Mouse (Mus musculus) hindbrain, embryonic 10.5 days (tissue): Measurements from ENCODE around the gene Supt7l. TPM values are rescaled to one million over a fixed set of nuclear protein-coding genes. Genes with fewer than 3 reads are reported as not detected.
"Not testable (repeated sequence)": the region's sequence is repeated elsewhere in the genome, so short reads cannot be mapped to it uniquely, and the experiment has no call there.

Source experiments
- DNase-seq: peaks from one replicate; pipeline ENCODE4 v3.0.0-alpha.2; 2017; ENCODE audit warnings: low spot score
- H3K27ac ChIP-seq: fragments of 300-500 bp; sonication (generic); 2 replicates; pipeline ENCODE4 v1.5.1; 2016; ENCODE audit warnings: mild to moderate bottlenecking, moderate library complexity
- H3K27me3 ChIP-seq: fragments of 300-500 bp; sonication (generic); 2 replicates; pipeline ENCODE4 v1.6.1; 2016; ENCODE audit warnings: mild to moderate bottlenecking; ENCODE audit not compliant: poor library complexity, insufficient read depth, severe bottlenecking
- H3K36me3 ChIP-seq: fragments of 300-500 bp; sonication (generic); 2 replicates; pipeline ENCODE4 v1.6.1; 2016; ENCODE audit warnings: mild to moderate bottlenecking, moderate library complexity
- H3K4me1 ChIP-seq: fragments of 300-500 bp; sonication (generic); replicated peaks from 2 replicates; pipeline ENCODE4 v1.6.1; 2016; ENCODE audit warnings: mild to moderate bottlenecking
- H3K4me3 ChIP-seq: fragments of 300-500 bp; sonication (generic); 2 replicates; pipeline ENCODE4 v1.5.1; 2016; ENCODE audit warnings: mild to moderate bottlenecking, moderate library complexity
- H3K9me3 ChIP-seq: fragments of 300-500 bp; sonication (generic); 2 replicates; pipeline ENCODE4 v1.6.1; 2016; ENCODE audit warnings: mild to moderate bottlenecking, moderate library complexity
- WGBS: fragments of 180-500 bp; shearing (Covaris S2); methylation state at CpG from one replicate; pipeline ENCODE4 v1.1.7; 2016; 5-methylcytosine and 5-hydroxymethylcytosine counted together
- polyA plus RNA-seq: library from polyadenylated mRNA; unstranded; fragments of >200 nt; fragmentation: Nextera tagmentation; extraction: Ambion mirVana; gene quantifications from 2 replicates; pipeline ENCODE4 v1.2.1, GENCODE M21; 2016

Gene Supt7l
- polyA plus RNA-seq, result 26.2 and 26.9 TPM in 2 replicates

DNA sequence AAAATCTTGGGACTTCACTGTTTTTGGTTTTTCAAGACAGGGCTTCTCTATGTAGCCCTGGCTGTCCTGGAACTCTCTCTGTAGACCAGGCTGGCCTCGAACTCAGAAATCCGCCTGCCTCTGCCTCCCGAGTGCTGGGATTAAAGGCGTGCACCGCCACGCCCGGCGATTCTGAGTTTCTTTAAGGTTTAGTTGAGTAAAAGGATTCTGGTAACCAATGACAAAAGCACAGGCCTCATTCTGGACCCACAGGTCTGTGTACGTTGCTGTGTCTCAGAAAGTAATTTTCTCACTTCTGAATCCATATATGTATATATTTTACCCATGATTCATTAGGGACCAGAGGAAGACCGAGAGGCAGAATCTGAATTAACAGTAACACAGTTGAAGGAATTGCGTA, at the start of gene Supt7l:
Supt7l (minus strand) TSS at position 101 of the 400 bp plus-strand sequence.
- not testable (repeated sequence) for H3K27me3 ChIP-seq, H3K9me3 ChIP-seq, DNase-seq
- peak within 1 kb of the TSS; percentile 97 for H3K27ac ChIP-seq
- H3K4me1 ChIP-seq, result peaks cover 24% of the 10 kb centered on the region
- 80% methylated on average over 11 of the region's 11 CpGs for WGBS
- peaks cover 45% of the 10 kb centered on the region for H3K36me3 ChIP-seq
- peak within 1 kb of the TSS; percentile 98 for H3K4me3 ChIP-seq

DNA sequence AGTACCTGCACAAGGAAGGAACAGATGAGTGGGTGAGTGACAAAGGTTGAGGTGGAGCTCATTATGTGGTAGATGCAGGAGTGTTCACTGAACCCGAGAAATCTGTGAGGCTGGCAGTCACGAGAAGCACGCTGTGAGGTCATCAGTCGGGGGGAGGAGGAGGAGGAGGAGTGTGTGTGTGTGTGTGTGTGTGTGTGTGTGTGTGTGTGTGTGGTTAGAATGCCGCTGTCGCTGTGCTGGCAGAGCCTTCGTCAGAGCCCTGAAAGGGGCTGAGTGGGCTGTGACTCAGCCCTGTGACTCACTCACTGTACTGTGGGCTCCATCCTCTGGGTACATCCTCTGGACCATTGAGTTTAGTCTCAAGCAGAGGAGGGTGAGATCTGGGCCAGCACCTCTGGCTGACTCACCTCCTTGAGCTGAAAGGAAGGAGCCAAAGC, 49.0 kb upstream of the Supt7l start:
- DNase-seq, result no peak
- H3K27me3 ChIP-seq, result no peaks in the 10 kb centered on the region
- no peak overlapping the region for H3K4me3 ChIP-seq
- H3K27ac ChIP-seq, result no peak overlapping the region; the same call in 1 of the 2 replicates
- H3K36me3 ChIP-seq, result no peaks in the 10 kb centered on the region
- no peaks in the 10 kb centered on the region for H3K9me3 ChIP-seq
- WGBS, result 84% methylated on average over 5 of the region's 7 CpGs
- peaks cover 4% of the 10 kb centered on the region for H3K4me1 ChIP-seq

DNA sequence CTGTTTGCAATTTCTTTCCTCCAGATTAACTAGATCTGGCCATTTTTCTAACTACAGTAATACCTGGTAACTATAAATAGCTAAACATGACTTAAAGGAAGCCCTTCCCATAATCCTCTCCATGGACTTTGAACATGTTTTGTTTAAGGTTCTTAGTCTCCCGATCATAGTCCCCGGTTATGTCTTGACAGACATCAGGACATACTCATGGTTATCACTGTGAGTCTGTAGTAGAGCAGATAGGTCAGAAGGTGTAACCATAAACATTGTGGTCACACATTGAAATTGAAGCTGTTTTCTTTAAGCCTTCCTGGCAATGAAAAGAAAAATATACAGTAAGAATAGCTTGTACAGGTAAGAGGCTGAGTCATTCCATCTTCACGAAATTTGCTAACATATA, 46.1 kb upstream of the Supt7l start:
- H3K4me1 ChIP-seq, result peaks cover 14% of the 10 kb centered on the region
- no peak overlapping the region for H3K27ac ChIP-seq
- WGBS, result 92% methylated on average over 3 of the region's 3 CpGs
- H3K4me3 ChIP-seq, result no peak overlapping the region
- DNase-seq, result no peak
- no peaks in the 10 kb centered on the region for H3K9me3 ChIP-seq
- H3K27me3 ChIP-seq, result no peaks in the 10 kb centered on the region
- no peaks in the 10 kb centered on the region for H3K36me3 ChIP-seq

DNA sequence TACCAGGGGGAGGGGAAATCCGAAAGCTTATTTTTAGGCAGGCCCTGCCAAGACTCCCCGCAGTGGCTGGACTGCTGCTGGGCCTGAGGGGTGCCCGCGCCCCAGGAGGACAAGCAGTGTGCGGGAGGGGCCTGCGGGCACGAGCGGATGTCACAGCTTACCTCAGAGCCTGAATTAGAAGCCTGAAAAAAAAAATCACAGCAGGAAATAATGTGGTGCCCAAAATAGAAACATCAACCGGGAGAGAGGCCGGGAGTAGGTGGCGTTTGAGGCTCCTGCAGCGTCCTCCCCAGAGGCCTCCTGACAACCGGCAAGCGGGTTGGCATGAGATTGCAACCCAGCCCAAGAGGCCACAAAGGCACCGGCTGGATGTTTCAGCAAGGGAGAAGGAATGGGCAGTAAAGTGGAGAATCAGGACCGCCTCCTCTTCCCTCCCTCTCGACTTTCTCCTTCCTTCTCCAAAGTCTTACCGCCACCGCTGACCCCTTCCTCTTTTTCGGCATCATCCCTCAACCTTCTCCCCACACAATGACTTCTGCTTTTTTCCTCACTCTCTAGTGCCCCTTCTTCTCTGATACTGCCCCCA, 43.5 kb upstream of the Supt7l start:
- no peak overlapping the region for H3K27ac ChIP-seq
- H3K4me3 ChIP-seq, result peak overlapping the region; percentile 18; the same call in 1 of the 2 replicates

DNA sequence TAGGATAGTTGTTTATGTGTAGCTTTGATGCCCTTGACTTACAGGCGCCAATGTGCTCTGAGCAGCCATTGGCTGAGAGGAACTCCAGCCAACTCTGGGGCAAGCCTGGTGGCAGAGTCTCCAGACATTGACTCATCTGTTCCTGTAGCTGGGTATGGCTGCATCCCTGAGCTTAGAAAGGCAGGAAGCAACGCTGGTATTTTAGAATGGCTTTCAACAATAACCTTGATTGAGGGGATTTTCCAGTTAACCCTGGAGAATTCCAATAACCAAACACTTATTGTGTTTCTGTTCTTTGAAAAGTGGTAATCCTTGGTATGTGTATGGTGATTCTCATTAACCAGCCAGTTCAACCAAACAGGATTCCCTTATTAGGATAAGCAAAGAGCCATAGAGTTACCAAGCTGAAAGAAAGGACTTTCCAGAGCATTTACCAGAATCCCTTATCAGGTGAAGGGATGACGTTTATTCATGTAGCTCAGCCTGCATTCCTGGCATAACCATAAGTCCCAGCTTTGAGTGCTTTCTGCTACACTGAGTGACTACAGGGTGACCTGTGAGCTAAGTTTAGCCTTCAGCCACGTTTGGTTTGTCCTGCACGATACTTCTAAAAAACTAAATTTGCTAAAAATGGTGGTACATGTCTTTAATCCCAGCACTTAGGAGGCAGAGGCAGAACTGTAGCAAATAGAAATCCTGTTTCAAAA, 40.5 kb upstream of the Supt7l start:
- Histone ChIP-seq H3K9me3 (no peaks in the 10 kb centered on the region), H3K4me1 (peaks cover 14% of the 10 kb centered on the region), H3K4me3 (no peak overlapping the region), H3K27me3 (no peaks in the 10 kb centered on the region), H3K36me3 (no peaks in the 10 kb centered on the region), H3K27ac (no peak overlapping the region)
- 85% methylated on average over 5 of the region's 5 CpGs for WGBS
- DNase-seq, result no peak

More for the DNA sequence above, 43.5 kb upstream of the Supt7l start:
- Histone ChIP-seq H3K4me1 (peaks cover 14% of the 10 kb centered on the region), H3K36me3 (no peaks in the 10 kb centered on the region), H3K27me3 (no peaks in the 10 kb centered on the region), H3K9me3 (no peaks in the 10 kb centered on the region)
- DNase-seq, result no peak
- 17% methylated on average over 20 of the region's 20 CpGs for WGBS

DNA sequence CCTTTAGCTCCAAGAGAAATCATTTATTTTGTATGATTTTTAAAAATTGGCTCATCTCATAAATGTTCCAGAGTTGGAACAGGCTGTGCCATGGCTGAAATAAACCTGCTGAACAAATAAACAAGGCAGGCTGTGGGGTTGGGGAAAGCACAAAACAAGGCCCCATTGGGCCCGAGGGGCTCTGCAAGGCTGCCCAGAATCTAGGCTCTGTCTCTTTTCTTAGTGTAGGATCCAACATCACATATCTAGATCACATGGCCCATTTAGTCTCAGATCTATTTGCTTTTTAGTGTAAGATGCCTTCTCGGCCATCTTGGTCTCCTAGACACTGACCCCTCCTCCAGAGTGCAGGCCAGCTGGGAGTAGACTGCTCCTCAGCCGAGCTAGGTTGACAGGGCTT, 38.9 kb upstream of the Supt7l start:
- Histone ChIP-seq H3K4me3 (no peak overlapping the region), H3K27me3 (no peaks in the 10 kb centered on the region), H3K9me3 (no peaks in the 10 kb centered on the region), H3K4me1 (peaks cover 9% of the 10 kb centered on the region), H3K36me3 (peaks cover 15% of the 10 kb centered on the region), H3K27ac (no peak overlapping the region)
- no peak for DNase-seq
- WGBS, result 59% methylated on average over 3 of the region's 3 CpGs

DNA sequence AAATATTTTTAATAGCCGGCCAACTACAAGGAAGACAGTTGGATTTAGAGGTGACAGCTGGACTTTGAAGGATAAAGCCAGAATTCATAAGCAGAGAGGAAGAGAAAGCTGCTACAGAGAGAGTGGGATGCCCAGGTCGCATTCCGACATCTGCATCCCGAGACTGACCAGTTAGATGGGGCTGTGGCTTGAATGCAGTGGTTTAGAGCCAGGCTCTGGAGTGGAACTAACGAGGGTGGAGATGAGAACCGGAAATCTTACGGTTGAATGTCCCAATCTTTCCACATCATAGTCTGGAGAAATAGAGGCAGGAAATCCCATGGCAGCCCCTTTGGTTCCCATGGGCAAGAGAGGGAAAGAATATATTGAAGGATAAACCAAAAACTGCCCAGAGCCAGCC, 38.4 kb upstream of the Supt7l start:
- no peak for DNase-seq
- Histone ChIP-seq H3K9me3 (no peaks in the 10 kb centered on the region), H3K4me1 (peaks cover 5% of the 10 kb centered on the region), H3K4me3 (no peak overlapping the region), H3K27ac (no peak overlapping the region), H3K27me3 (no peaks in the 10 kb centered on the region), H3K36me3 (peaks cover 16% of the 10 kb centered on the region)
- 86% methylated on average over 7 of the region's 7 CpGs for WGBS

DNA sequence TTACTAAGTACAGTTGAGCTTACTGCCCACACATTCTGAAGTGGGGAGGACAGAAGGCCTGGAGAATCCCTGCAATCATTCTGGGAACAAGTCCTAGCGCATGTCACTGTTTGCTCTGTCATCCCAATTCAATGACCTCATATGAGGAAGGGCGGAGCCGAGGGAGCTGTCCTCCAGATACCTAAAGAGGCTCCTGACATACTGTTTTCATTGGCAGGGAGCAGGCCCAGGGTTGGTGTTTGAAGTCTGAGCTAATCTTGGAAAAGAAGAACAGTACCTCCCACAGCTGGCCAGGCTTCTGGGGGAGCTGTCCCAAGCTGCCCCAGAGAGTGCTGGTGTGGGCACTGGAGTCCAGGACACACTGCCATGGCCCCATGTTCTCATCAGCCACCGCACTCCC, 37.4 kb upstream of the Supt7l start:
- peaks cover 25% of the 10 kb centered on the region for H3K36me3 ChIP-seq
- no peak overlapping the region for H3K27ac ChIP-seq
- no peaks in the 10 kb centered on the region for H3K9me3 ChIP-seq
- no peak for DNase-seq
- no peaks in the 10 kb centered on the region for H3K4me1 ChIP-seq
- WGBS, result 87% methylated on average over 4 of the region's 4 CpGs
- no peaks in the 10 kb centered on the region for H3K27me3 ChIP-seq
- no peak overlapping the region for H3K4me3 ChIP-seq

DNA sequence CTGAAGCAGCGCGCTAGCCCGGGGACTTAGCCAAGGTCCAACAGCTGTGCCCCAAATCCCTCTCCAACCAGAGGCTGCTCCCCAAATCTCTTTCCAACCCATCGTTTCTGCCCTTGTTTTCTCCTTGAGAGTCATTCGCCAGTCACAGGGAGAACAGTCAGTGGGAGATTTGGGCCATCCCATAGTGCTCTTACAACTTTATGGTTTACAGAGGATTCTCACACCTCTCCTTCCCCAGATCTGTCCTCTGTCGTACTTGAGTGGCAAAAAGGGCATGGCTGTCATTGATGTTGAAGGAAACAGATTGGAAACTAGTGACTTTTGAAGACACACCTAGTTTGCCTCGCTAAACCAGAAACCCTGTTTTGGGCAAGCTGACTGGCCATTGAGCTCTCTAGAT, 36.3 kb upstream of the Supt7l start:
- Histone ChIP-seq H3K27ac (no peak overlapping the region), H3K27me3 (no peaks in the 10 kb centered on the region), H3K9me3 (no peaks in the 10 kb centered on the region), H3K4me3 (no peak overlapping the region), H3K4me1 (no peaks in the 10 kb centered on the region), H3K36me3 (peaks cover 35% of the 10 kb centered on the region)
- no peak for DNase-seq
- 51% methylated on average over 7 of the region's 7 CpGs for WGBS

DNA sequence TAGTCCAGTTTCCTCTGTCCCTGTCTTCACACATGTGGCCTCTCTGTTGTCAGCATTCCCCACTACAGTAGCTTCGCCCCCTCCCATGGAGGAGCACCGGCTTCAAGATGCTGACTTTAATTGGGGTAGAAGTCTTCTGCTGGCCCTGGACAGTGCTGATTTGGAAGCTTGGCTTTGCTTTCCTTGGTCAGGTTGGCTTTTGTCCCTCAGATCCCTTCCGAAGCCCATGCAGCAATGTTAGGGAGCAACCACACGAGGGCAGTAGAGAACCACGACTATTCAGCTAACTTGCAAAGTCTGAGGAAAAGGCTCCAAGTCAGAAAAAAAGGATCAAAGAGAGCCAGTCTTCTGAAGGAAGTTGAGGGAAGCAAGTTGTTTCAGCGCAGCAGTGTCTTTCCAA, 35.9 kb upstream of the Supt7l start:
- H3K9me3 ChIP-seq, result no peaks in the 10 kb centered on the region
- no peaks in the 10 kb centered on the region for H3K4me1 ChIP-seq
- peak; percentile 70 for DNase-seq
- no peaks in the 10 kb centered on the region for H3K27me3 ChIP-seq
- no peak overlapping the region for H3K4me3 ChIP-seq
- H3K36me3 ChIP-seq, result peaks cover 39% of the 10 kb centered on the region
- no peak overlapping the region for H3K27ac ChIP-seq
- 11% methylated on average over 6 of the region's 6 CpGs for WGBS

DNA sequence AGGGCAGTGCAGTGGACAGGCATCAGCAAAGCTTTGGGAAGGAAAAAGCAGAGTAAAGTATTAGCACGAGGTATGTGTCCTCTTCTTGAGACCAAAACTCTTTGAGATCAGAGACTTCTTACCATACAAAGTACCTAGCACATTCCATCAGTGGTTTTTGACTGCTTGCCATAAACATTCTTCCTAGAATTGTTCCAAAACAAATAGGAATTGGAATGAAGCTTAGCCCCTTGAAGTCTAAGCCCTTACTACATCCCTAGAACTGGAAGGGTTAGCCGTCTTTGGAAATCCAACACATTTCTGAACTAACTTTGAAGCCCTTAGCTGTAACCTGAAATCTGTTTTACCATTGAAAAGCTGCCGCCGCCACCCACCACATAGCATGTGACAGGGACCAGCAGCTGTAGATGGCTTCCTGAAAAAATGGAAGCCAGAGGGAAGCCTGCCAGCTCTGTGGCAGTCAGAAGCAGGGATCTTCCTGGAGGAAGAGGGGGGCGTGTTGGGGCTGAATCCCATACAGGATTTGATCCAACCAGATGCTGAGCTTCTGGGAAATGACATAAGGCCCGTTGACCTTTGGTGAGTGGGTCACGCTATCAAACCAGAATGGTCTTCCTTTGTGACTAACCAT, 34.5 kb upstream of the Supt7l start:
- H3K4me1 ChIP-seq, result no peaks in the 10 kb centered on the region
- peaks cover 48% of the 10 kb centered on the region for H3K36me3 ChIP-seq
- 88% methylated on average over 7 of the region's 7 CpGs for WGBS
- no peak overlapping the region for H3K27ac ChIP-seq
- no peak overlapping the region for H3K4me3 ChIP-seq
- H3K9me3 ChIP-seq, result no peaks in the 10 kb centered on the region
- no peak for DNase-seq
- no peaks in the 10 kb centered on the region for H3K27me3 ChIP-seq

DNA sequence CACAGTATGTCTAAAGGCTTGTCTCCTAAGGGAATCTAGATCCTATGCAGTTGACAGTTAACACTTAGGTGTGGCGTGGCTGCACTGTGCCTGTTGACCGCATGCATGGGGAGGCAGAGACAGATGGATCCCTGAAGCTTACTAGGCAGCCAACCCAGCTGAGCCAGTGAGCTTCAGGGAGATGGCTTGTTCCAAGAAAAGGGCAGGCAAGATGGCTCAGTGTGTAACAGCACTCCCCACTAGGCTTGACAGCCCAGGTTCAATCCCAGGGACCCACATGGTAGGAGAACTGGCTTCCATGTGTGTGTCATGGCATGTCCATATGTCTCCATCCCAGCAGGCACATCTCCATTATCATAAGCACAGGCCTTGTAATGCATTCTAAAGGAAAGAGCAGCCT, 32.7 kb upstream of the Supt7l start:
- H3K9me3 ChIP-seq, result no peaks in the 10 kb centered on the region
- H3K4me3 ChIP-seq, result no peak overlapping the region
- H3K36me3 ChIP-seq, result peaks cover 66% of the 10 kb centered on the region
- H3K27me3 ChIP-seq, result no peaks in the 10 kb centered on the region
- 96% methylated on average over 2 of the region's 2 CpGs for WGBS
- H3K4me1 ChIP-seq, result no peaks in the 10 kb centered on the region
- no peak for DNase-seq
- H3K27ac ChIP-seq, result no peak overlapping the region

DNA sequence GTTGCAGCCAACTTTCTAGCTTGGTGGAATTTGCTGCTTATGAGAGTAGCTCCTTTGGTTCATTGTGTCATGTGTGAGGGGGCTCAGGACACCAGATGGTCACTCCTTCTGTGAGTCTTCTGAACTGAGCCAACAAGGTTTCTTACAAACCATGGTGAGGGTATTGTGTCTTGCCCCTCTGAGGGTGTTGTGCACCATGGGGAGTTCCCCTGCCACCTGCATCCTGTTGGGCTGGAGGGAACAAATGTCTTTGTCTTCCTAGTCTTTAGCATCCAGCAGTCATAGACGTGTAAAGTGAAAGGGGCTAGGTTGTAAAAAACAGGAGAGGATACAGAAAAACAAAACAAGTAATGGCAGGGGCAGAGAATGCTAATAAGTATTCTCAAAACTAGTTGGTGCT, 31.8 kb upstream of the Supt7l start:
- no peak for DNase-seq
- 45% methylated on average over 1 of the region's 1 CpGs for WGBS
- no peak overlapping the region for H3K27ac ChIP-seq
- no peaks in the 10 kb centered on the region for H3K4me1 ChIP-seq
- H3K4me3 ChIP-seq, result no peak overlapping the region
- H3K27me3 ChIP-seq, result no peaks in the 10 kb centered on the region
- no peaks in the 10 kb centered on the region for H3K9me3 ChIP-seq
- H3K36me3 ChIP-seq, result peaks cover 75% of the 10 kb centered on the region
